Mouse (Mus musculus) neural tube, embryonic 10.5 days (tissue): ENCODE data around the gene Mylk.

Source experiments
- DNase-seq: peaks from one replicate; pipeline ENCODE4 v3.0.0-alpha.2; 2017; ENCODE audit warnings: low spot score; ENCODE audit errors: extremely low spot score

Mylk gene

GRCm38 (mm10) chr16:34844783-34845182, 99.8 kb downstream of the Mylk start:
- no peak for DNase-seq

GRCm38 (mm10) chr16:34847638-34848037, 102.6 kb downstream of the Mylk start:
- DNase-seq, result no peak

- DNase-seq, result no peak
These were observed 109.1 kb downstream of the Mylk start for GRCm38 (mm10) chr16:34854066-34854465.

GRCm38 (mm10) chr16:34855136-34855535, 110.1 kb downstream of the Mylk start:
- no peak for DNase-seq

GRCm38 (mm10) chr16:34855751-34856150, 110.7 kb downstream of the Mylk start:
- no peak for DNase-seq

GRCm38 (mm10) chr16:34857631-34858030, 112.6 kb downstream of the Mylk start:
- no peak for DNase-seq

- DNase-seq, result no peak
These were observed 115.8 kb downstream of the Mylk start for GRCm38 (mm10) chr16:34860761-34861160.

GRCm38 (mm10) chr16:34861744-34862365, 116.8 kb downstream of the Mylk start:
- no peak for DNase-seq

- no peak for DNase-seq
These were observed 120.4 kb downstream of the Mylk start for GRCm38 (mm10) chr16:34865373-34865772.

GRCm38 (mm10) chr16:34867217-34867616, 122.2 kb downstream of the Mylk start:
- no peak for DNase-seq

- DNase-seq, result no peak
These were observed 135.2 kb downstream of the Mylk start for GRCm38 (mm10) chr16:34880031-34880778.

- DNase-seq, result no peak
These were observed 135.8 kb downstream of the Mylk start for GRCm38 (mm10) chr16:34880815-34881214.

- no peak for DNase-seq
These were observed 142.0 kb downstream of the Mylk start for GRCm38 (mm10) chr16:34887037-34887436.

- DNase-seq, result no peak
These were observed 149.0 kb downstream of the Mylk start for GRCm38 (mm10) chr16:34894016-34894415.

- no peak for DNase-seq
These were observed 150.9 kb downstream of the Mylk start for GRCm38 (mm10) chr16:34895916-34896315.

GRCm38 (mm10) chr16:34896996-34897395, 152.0 kb downstream of the Mylk start:
- DNase-seq, result no peak

GRCm38 (mm10) chr16:34898057-34898789, 153.2 kb downstream of the Mylk start:
- DNase-seq, result no peak

GRCm38 (mm10) chr16:34899071-34899808, 154.2 kb downstream of the Mylk start:
- no peak for DNase-seq

GRCm38 (mm10) chr16:34899997-34900396, 155.0 kb downstream of the Mylk start:
- no peak for DNase-seq

- DNase-seq, result no peak
These were observed 155.5 kb downstream of the Mylk start for GRCm38 (mm10) chr16:34900471-34900870.

GRCm38 (mm10) chr16:34901031-34901430, 156.0 kb downstream of the Mylk start:
- no peak for DNase-seq
